Mouse (Mus musculus): ENCODE measurements around the gene Mettl25. TPM values are rescaled to one million over a fixed set of nuclear protein-coding genes. Genes with fewer than 3 reads are reported as not detected.
A peak's percentile ranks its signal among the peaks of the same experiment; 100 is the strongest.

Mettl25 gene
- polyA plus RNA-seq (2012; rRNA removed), result 5.9 and 8.7 TPM in 2 replicates

GRCm38 (mm10) chr10:105840928-105841888 is at the start of gene Mettl25, which contains the start of gene Ccdc59:
Gene Mettl25 (minus strand): TSS chr10:105841380.
Gene Ccdc59 (plus strand): TSS chr10:105841067.
- peaks cover 4% of the 10 kb centered on the region; the same call in 1 of the 2 replicates for H3K4me1 ChIP-seq (replicated peaks; ENCODE audit: control insufficient read depth, insufficient read depth, low read length)
- DNase-seq, result peak; percentile 97
- under 1% methylated on average over 86 of the region's 90 CpGs for WGBS

GRCm38 (mm10) chr10:105867312-105867711 is 26.1 kb upstream of the Mettl25 start:
- Histone ChIP-seq H3K36me3 (ENCODE audit: control insufficient read depth, insufficient read depth, low read length) (no peaks in the 10 kb centered on the region), H3K4me3 (ENCODE audit: control insufficient read depth, insufficient read depth, low read length) (no peak overlapping the region), H3K4me1 (replicated peaks; ENCODE audit: control insufficient read depth, insufficient read depth, low read length) (no peaks in the 10 kb centered on the region), H3K27ac (ENCODE audit: control insufficient read depth, insufficient read depth, low read length) (no peak overlapping the region), H3K27me3 (ENCODE audit: control insufficient read depth, insufficient read depth, low read length) (no peaks in the 10 kb centered on the region)
- WGBS, result 51% methylated on average over 4 of the region's 4 CpGs
- DNase-seq, result no peak
- TF ChIP-seq POLR2A (IDR thresholded peaks at IDR 0.05; ENCODE audit: control insufficient read depth, extremely low read depth, insufficient read depth, low read length, poor library complexity) (no peak), CTCF (IDR thresholded peaks at IDR 0.05; ENCODE audit: borderline replicate concordance, control insufficient read depth, extremely low read depth, insufficient read depth, low read length, poor library complexity) (no peak)

More at GRCm38 (mm10) chr10:105840928-105841888, at the start of gene Mettl25, which contains the start of gene Ccdc59:
- Histone ChIP-seq H3K36me3 (ENCODE audit: control insufficient read depth, insufficient read depth, low read length) (peaks cover 14% of the 10 kb centered on the region), H3K4me3 (ENCODE audit: control insufficient read depth, insufficient read depth, low read length) (peak within 1 kb of the TSS; percentile 90), H3K27ac (ENCODE audit: control insufficient read depth, insufficient read depth, low read length) (peak within 1 kb of the TSS; percentile 63), H3K27me3 (ENCODE audit: control insufficient read depth, insufficient read depth, low read length) (no peaks in the 10 kb centered on the region)
- TF ChIP-seq POLR2A (IDR thresholded peaks at IDR 0.05; ENCODE audit: control insufficient read depth, extremely low read depth, insufficient read depth, low read length, poor library complexity), result peak; percentile 67
- peak; percentile 62; the same call in 1 of the 2 replicates for TF ChIP-seq CTCF (IDR thresholded peaks at IDR 0.05; ENCODE audit: borderline replicate concordance, control insufficient read depth, extremely low read depth, insufficient read depth, low read length, poor library complexity)

- Histone ChIP-seq H3K4me3 (ENCODE audit: control insufficient read depth, insufficient read depth, low read length) (no peak overlapping the region), H3K36me3 (ENCODE audit: control insufficient read depth, insufficient read depth, low read length) (peaks cover 24% of the 10 kb centered on the region), H3K27ac (ENCODE audit: control insufficient read depth, insufficient read depth, low read length) (no peak overlapping the region), H3K27me3 (ENCODE audit: control insufficient read depth, insufficient read depth, low read length) (no peaks in the 10 kb centered on the region), H3K4me1 (replicated peaks; ENCODE audit: control insufficient read depth, insufficient read depth, low read length) (no peaks in the 10 kb centered on the region)
- DNase-seq, result no peak
- WGBS, result 87% methylated on average over 4 of the region's 4 CpGs
- TF ChIP-seq CTCF (IDR thresholded peaks at IDR 0.05; ENCODE audit: borderline replicate concordance, control insufficient read depth, extremely low read depth, insufficient read depth, low read length, poor library complexity) (no peak), POLR2A (IDR thresholded peaks at IDR 0.05; ENCODE audit: control insufficient read depth, extremely low read depth, insufficient read depth, low read length, poor library complexity) (no peak)
These were observed 10.0 kb upstream of the Mettl25 start for GRCm38 (mm10) chr10:105851136-105851535.

GRCm38 (mm10) chr10:105850286-105850685 is 9.1 kb upstream of the Mettl25 start:
- Histone ChIP-seq H3K4me3 (ENCODE audit: control insufficient read depth, insufficient read depth, low read length) (no peak overlapping the region), H3K4me1 (replicated peaks; ENCODE audit: control insufficient read depth, insufficient read depth, low read length) (no peaks in the 10 kb centered on the region), H3K27me3 (ENCODE audit: control insufficient read depth, insufficient read depth, low read length) (no peaks in the 10 kb centered on the region), H3K27ac (ENCODE audit: control insufficient read depth, insufficient read depth, low read length) (no peak overlapping the region), H3K36me3 (ENCODE audit: control insufficient read depth, insufficient read depth, low read length) (peaks cover 24% of the 10 kb centered on the region)
- TF ChIP-seq CTCF (IDR thresholded peaks at IDR 0.05; ENCODE audit: borderline replicate concordance, control insufficient read depth, extremely low read depth, insufficient read depth, low read length, poor library complexity) (no peak), POLR2A (IDR thresholded peaks at IDR 0.05; ENCODE audit: control insufficient read depth, extremely low read depth, insufficient read depth, low read length, poor library complexity) (no peak)
- WGBS, result 95% methylated on average over 5 of the region's 5 CpGs
- no peak for DNase-seq

- no peak for TF ChIP-seq CTCF (IDR thresholded peaks at IDR 0.05; ENCODE audit: borderline replicate concordance, control insufficient read depth, extremely low read depth, insufficient read depth, low read length, poor library complexity)
- Histone ChIP-seq H3K4me3 (ENCODE audit: control insufficient read depth, insufficient read depth, low read length) (no peak overlapping the region), H3K27me3 (ENCODE audit: control insufficient read depth, insufficient read depth, low read length) (no peaks in the 10 kb centered on the region), H3K4me1 (replicated peaks; ENCODE audit: control insufficient read depth, insufficient read depth, low read length) (peaks cover 4% of the 10 kb centered on the region; the same call in 1 of the 2 replicates), H3K27ac (ENCODE audit: control insufficient read depth, insufficient read depth, low read length) (no peak overlapping the region), H3K36me3 (ENCODE audit: control insufficient read depth, insufficient read depth, low read length) (peaks cover 25% of the 10 kb centered on the region)
- 94% methylated on average over 7 of the region's 7 CpGs for WGBS
- no peak for DNase-seq
These were observed 1.4 kb upstream of the Mettl25 start for GRCm38 (mm10) chr10:105842574-105842973.

GRCm38 (mm10) chr10:105834627-105835228 is 6.5 kb downstream of the Mettl25 start:
- TF ChIP-seq CTCF (IDR thresholded peaks at IDR 0.05; ENCODE audit: borderline replicate concordance, control insufficient read depth, extremely low read depth, insufficient read depth, low read length, poor library complexity), result no peak
- TF ChIP-seq POLR2A (IDR thresholded peaks at IDR 0.05; ENCODE audit: control insufficient read depth, extremely low read depth, insufficient read depth, low read length, poor library complexity), result no peak
- no peaks in the 10 kb centered on the region for H3K4me1 ChIP-seq (replicated peaks; ENCODE audit: control insufficient read depth, insufficient read depth, low read length)
- WGBS, result 74% methylated on average over 10 of the region's 10 CpGs
- no peaks in the 10 kb centered on the region for H3K27me3 ChIP-seq (ENCODE audit: control insufficient read depth, insufficient read depth, low read length)
- DNase-seq, result peak; percentile 16
- H3K4me3 ChIP-seq (ENCODE audit: control insufficient read depth, insufficient read depth, low read length), result no peak overlapping the region
- no peak overlapping the region for H3K27ac ChIP-seq (ENCODE audit: control insufficient read depth, insufficient read depth, low read length)
- no peaks in the 10 kb centered on the region for H3K36me3 ChIP-seq (ENCODE audit: control insufficient read depth, insufficient read depth, low read length)
